Mouse (Mus musculus) megakaryocyte, embryonic 14.5 days (primary cell): ENCODE data around the gene Bivm.

ENCODE experiments used
- FLI1 ChIP-seq: IDR thresholded peaks from 2 replicates; pipeline ENCODE4 v1.6.1; 2012; ENCODE audit warnings: low read length, inconsistent platforms, mixed read lengths
- GATA1 ChIP-seq: IDR thresholded peaks from 3 replicates; pipeline ENCODE4 v1.6.1; 2012; ENCODE audit warnings: mixed read lengths, low read length, inconsistent platforms, borderline replicate concordance

- TF ChIP-seq GATA1 = no peak
- no peak for TF ChIP-seq FLI1
Measured at GRCm38 (mm10) chr1:44155287-44155686, 36.5 kb downstream of the Bivm start.
